Mouse (Mus musculus): Measurements from ENCODE around the gene Mcu. TPM values are rescaled to one million over a fixed set of nuclear protein-coding genes. Genes with fewer than 3 reads are reported as not detected.
A peak's percentile ranks its signal among the peaks of the same experiment; 100 is the strongest.

Mcu gene
- polyA plus RNA-seq, 1 experiment from 2014 or later, result 10.2 TPM

GRCm38 (mm10) chr10:59510713-59511426 lies 105.6 kb downstream of the Mcu start:
- Histone ChIP-seq H3K27ac (replicated peaks) (no peak overlapping the region), H3K27me3 (no peaks in the 10 kb centered on the region)
- no peak for ATAC-seq (ENCODE audit: insufficient read depth)

GRCm38 (mm10) chr10:59509197-59509596 lies 107.3 kb downstream of the Mcu start:
- no peak overlapping the region for H3K27ac ChIP-seq (replicated peaks)
- H3K4me1 ChIP-seq (replicated peaks), result no peaks in the 10 kb centered on the region
- H3K4me2 ChIP-seq, result no peak overlapping the region
- H3K27me3 ChIP-seq, result no peaks in the 10 kb centered on the region
- H3K9ac ChIP-seq, result no peak overlapping the region
- no peaks in the 10 kb centered on the region for H3K9me3 ChIP-seq (replicated peaks)
- 63% methylated on average over 4 of the region's 4 CpGs for WGBS (ENCODE audit: insufficient replicate concordance)
- no peak overlapping the region for H3K4me3 ChIP-seq (replicated peaks)
- no peak for ATAC-seq (ENCODE audit: insufficient read depth)
- no peaks in the 10 kb centered on the region for H3K36me3 ChIP-seq (replicated peaks)

More at GRCm38 (mm10) chr10:59510713-59511426, 105.6 kb downstream of the Mcu start:
- Histone ChIP-seq H3K9ac (no peak overlapping the region), H3K4me3 (replicated peaks) (no peak overlapping the region), H3K4me2 (no peak overlapping the region), H3K4me1 (replicated peaks) (no peaks in the 10 kb centered on the region), H3K36me3 (replicated peaks) (no peaks in the 10 kb centered on the region), H3K9me3 (replicated peaks) (no peaks in the 10 kb centered on the region)
- 53% methylated on average over 14 of the region's 14 CpGs for WGBS (ENCODE audit: insufficient replicate concordance)

GRCm38 (mm10) chr10:59506711-59507110 lies 109.8 kb downstream of the Mcu start:
- WGBS (ENCODE audit: insufficient replicate concordance), result 65% methylated on average over 5 of the region's 5 CpGs
- no peak for ATAC-seq (ENCODE audit: insufficient read depth)
- Histone ChIP-seq H3K4me2 (no peak overlapping the region), H3K9me3 (replicated peaks) (no peaks in the 10 kb centered on the region), H3K36me3 (replicated peaks) (no peaks in the 10 kb centered on the region), H3K27ac (replicated peaks) (no peak overlapping the region), H3K27me3 (no peaks in the 10 kb centered on the region), H3K4me3 (replicated peaks) (no peak overlapping the region), H3K9ac (no peak overlapping the region), H3K4me1 (replicated peaks) (no peaks in the 10 kb centered on the region; the same call in 1 of the 2 replicates)

- Histone ChIP-seq H3K36me3 (replicated peaks) (no peaks in the 10 kb centered on the region), H3K9ac (no peak overlapping the region), H3K4me1 (replicated peaks) (no peaks in the 10 kb centered on the region; the same call in 1 of the 2 replicates), H3K27me3 (no peaks in the 10 kb centered on the region), H3K4me3 (replicated peaks) (no peak overlapping the region), H3K9me3 (replicated peaks) (no peaks in the 10 kb centered on the region), H3K27ac (replicated peaks) (no peak overlapping the region), H3K4me2 (no peak overlapping the region)
- ATAC-seq (ENCODE audit: insufficient read depth), result no peak
- WGBS (ENCODE audit: insufficient replicate concordance), result 73% methylated on average over 3 of the region's 3 CpGs
Measured at GRCm38 (mm10) chr10:59504291-59504690, 112.2 kb downstream of the Mcu start.

GRCm38 (mm10) chr10:59503433-59504210 lies 112.9 kb downstream of the Mcu start:
- Histone ChIP-seq H3K4me2 (peak overlapping the region; percentile 37), H3K4me3 (replicated peaks) (peak overlapping the region; percentile 17; the same call in 1 of the 2 replicates), H3K36me3 (replicated peaks) (no peaks in the 10 kb centered on the region), H3K9me3 (replicated peaks) (no peaks in the 10 kb centered on the region), H3K4me1 (replicated peaks) (no peaks in the 10 kb centered on the region; the same call in 1 of the 2 replicates), H3K27ac (replicated peaks) (no peak overlapping the region), H3K27me3 (no peaks in the 10 kb centered on the region), H3K9ac (no peak overlapping the region)
- 63% methylated on average over 31 of the region's 31 CpGs for WGBS (ENCODE audit: insufficient replicate concordance)
- ATAC-seq (ENCODE audit: insufficient read depth), result no peak; the same call in 1 of the 2 replicates

- Histone ChIP-seq H3K4me2 (no peak overlapping the region), H3K36me3 (replicated peaks) (no peaks in the 10 kb centered on the region), H3K27ac (replicated peaks) (no peak overlapping the region), H3K27me3 (no peaks in the 10 kb centered on the region), H3K4me1 (replicated peaks) (no peaks in the 10 kb centered on the region; the same call in 1 of the 2 replicates), H3K9me3 (replicated peaks) (no peaks in the 10 kb centered on the region), H3K9ac (no peak overlapping the region), H3K4me3 (replicated peaks) (no peak overlapping the region)
- WGBS (ENCODE audit: insufficient replicate concordance), result 77% methylated on average over 12 of the region's 12 CpGs
- no peak for ATAC-seq (ENCODE audit: insufficient read depth)
Measured at GRCm38 (mm10) chr10:59502381-59502780, 114.1 kb downstream of the Mcu start.

- Histone ChIP-seq H3K4me3 (replicated peaks) (no peak overlapping the region), H3K27ac (replicated peaks) (no peak overlapping the region), H3K9ac (no peak overlapping the region), H3K36me3 (replicated peaks) (no peaks in the 10 kb centered on the region), H3K27me3 (no peaks in the 10 kb centered on the region), H3K4me1 (replicated peaks) (no peaks in the 10 kb centered on the region; the same call in 1 of the 2 replicates), H3K4me2 (no peak overlapping the region), H3K9me3 (replicated peaks) (no peaks in the 10 kb centered on the region)
- WGBS (ENCODE audit: insufficient replicate concordance), result 74% methylated on average over 9 of the region's 9 CpGs
- no peak for ATAC-seq (ENCODE audit: insufficient read depth)
Measured at GRCm38 (mm10) chr10:59501761-59502160, 114.7 kb downstream of the Mcu start.

GRCm38 (mm10) chr10:59500225-59500624 lies 116.3 kb downstream of the Mcu start:
- no peaks in the 10 kb centered on the region for H3K36me3 ChIP-seq (replicated peaks)
- WGBS (ENCODE audit: insufficient replicate concordance), result 67% methylated on average over 3 of the region's 3 CpGs
- H3K27me3 ChIP-seq, result no peaks in the 10 kb centered on the region
- H3K9me3 ChIP-seq (replicated peaks), result no peaks in the 10 kb centered on the region
- ATAC-seq (ENCODE audit: insufficient read depth), result no peak
- no peak overlapping the region for H3K9ac ChIP-seq
- no peaks in the 10 kb centered on the region; the same call in 1 of the 2 replicates for H3K4me1 ChIP-seq (replicated peaks)
- no peak overlapping the region for H3K4me3 ChIP-seq (replicated peaks)
- H3K27ac ChIP-seq (replicated peaks), result no peak overlapping the region
- no peak overlapping the region for H3K4me2 ChIP-seq

GRCm38 (mm10) chr10:59497019-59497418 lies 119.5 kb downstream of the Mcu start:
- Histone ChIP-seq H3K9me3 (replicated peaks) (no peaks in the 10 kb centered on the region), H3K36me3 (replicated peaks) (no peaks in the 10 kb centered on the region), H3K4me1 (replicated peaks) (no peaks in the 10 kb centered on the region), H3K27ac (replicated peaks) (no peak overlapping the region), H3K27me3 (no peaks in the 10 kb centered on the region), H3K9ac (no peak overlapping the region), H3K4me2 (no peak overlapping the region), H3K4me3 (replicated peaks) (no peak overlapping the region)
- ATAC-seq (ENCODE audit: insufficient read depth), result no peak
- 79% methylated on average over 11 of the region's 11 CpGs for WGBS (ENCODE audit: insufficient replicate concordance)

GRCm38 (mm10) chr10:59494917-59495316 lies 121.6 kb downstream of the Mcu start:
- H3K4me1 ChIP-seq (replicated peaks), result no peaks in the 10 kb centered on the region
- H3K36me3 ChIP-seq (replicated peaks), result no peaks in the 10 kb centered on the region
- WGBS (ENCODE audit: insufficient replicate concordance), result 52% methylated on average over 8 of the region's 8 CpGs
- H3K9ac ChIP-seq, result no peak overlapping the region
- H3K4me3 ChIP-seq (replicated peaks), result no peak overlapping the region
- ATAC-seq (ENCODE audit: insufficient read depth), result no peak
- H3K27ac ChIP-seq (replicated peaks), result no peak overlapping the region
- no peaks in the 10 kb centered on the region; the same call in 1 of the 2 replicates for H3K9me3 ChIP-seq (replicated peaks)
- no peaks in the 10 kb centered on the region for H3K27me3 ChIP-seq
- no peak overlapping the region for H3K4me2 ChIP-seq

- H3K36me3 ChIP-seq (replicated peaks), result no peaks in the 10 kb centered on the region
- WGBS (ENCODE audit: insufficient replicate concordance), result 12% methylated on average over 2 of the region's 2 CpGs
- H3K4me1 ChIP-seq (replicated peaks), result no peaks in the 10 kb centered on the region
- no peak overlapping the region for H3K9ac ChIP-seq
- no peaks in the 10 kb centered on the region; the same call in 1 of the 2 replicates for H3K9me3 ChIP-seq (replicated peaks)
- no peaks in the 10 kb centered on the region for H3K27me3 ChIP-seq
- no peak overlapping the region for H3K4me2 ChIP-seq
- no peak overlapping the region for H3K4me3 ChIP-seq (replicated peaks)
- no peak for ATAC-seq (ENCODE audit: insufficient read depth)
- H3K27ac ChIP-seq (replicated peaks), result no peak overlapping the region
Measured at GRCm38 (mm10) chr10:59494044-59494443, 122.4 kb downstream of the Mcu start.

Data from liver, embryonic 15.5 days (tissue).